Mouse (Mus musculus) heart, adult 18-20 months (tissue): ENCODE measurements around the gene Pde6c. TPM values are rescaled to one million over a fixed set of nuclear protein-coding genes. Genes with fewer than 3 reads are reported as not detected.

Source experiments
- DNase-seq, 2 experiments: peaks; one replicate each; pipeline ENCODE4 v3.0.0; 2021 to 2022; ENCODE audit warnings: mixed read lengths in 1 of 2
- total RNA-seq, 2 experiments: library from RNA; stranded (reverse); gene quantifications; 2 replicates each; pipeline ENCODE4 v1.2.3; 2021

Pde6c gene
- total RNA-seq, 2 experiments from 2014 or later: not detected

DNA sequence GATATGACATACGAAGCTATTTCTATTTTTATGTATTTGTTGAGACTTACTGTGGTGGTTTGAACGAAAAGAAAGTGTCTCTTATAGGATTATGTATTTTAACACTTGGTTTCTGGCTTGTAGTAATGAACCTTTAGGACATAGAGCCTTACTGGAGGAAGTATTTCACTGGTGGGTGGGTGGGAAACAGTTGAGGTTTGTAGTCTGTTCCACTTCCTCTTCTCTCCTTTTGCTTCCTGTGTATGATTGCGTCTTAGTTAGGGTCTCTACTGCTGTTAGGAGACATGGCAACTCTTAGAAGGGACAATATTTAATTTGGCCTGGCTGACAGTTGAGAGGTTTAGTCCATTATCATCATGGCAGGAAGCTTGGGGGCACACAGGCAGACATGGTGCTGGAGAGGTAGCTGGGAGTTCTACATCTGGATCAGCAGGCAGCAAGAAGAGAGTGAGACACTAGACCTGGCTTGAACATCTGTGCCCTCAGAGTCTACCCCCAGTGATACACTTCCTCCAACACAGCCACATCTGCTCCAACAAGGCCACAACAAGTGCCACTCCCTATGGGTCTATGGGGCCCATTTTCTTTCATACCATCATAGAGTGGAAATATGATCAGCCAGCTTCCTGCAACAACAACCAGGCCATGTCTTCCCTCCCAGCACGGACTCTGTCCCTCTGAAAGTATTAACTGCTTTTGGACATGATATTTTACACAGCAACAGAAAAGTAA, 11.1 kb downstream of the Pde6c start:
- DNase-seq: no peak

DNA sequence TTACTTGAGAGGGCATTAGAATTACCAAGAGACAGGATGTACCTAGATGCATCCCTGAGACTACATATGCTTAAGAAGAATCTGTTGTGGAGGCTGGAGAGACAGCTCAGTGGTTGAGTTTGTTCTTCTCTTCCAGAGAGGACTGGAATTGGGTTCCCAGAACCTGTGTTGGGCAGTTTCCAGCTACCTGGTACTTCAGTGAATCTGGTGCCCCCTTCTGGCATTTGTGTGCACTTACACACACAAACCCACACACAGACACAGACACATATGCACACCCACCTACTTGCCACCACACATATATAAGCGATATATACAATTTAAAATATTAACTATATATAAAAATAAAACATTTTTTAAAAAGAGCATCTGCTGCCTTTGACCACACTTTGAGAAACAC, 23.7 kb downstream of the Pde6c start:
- DNase-seq: no peak

DNA sequence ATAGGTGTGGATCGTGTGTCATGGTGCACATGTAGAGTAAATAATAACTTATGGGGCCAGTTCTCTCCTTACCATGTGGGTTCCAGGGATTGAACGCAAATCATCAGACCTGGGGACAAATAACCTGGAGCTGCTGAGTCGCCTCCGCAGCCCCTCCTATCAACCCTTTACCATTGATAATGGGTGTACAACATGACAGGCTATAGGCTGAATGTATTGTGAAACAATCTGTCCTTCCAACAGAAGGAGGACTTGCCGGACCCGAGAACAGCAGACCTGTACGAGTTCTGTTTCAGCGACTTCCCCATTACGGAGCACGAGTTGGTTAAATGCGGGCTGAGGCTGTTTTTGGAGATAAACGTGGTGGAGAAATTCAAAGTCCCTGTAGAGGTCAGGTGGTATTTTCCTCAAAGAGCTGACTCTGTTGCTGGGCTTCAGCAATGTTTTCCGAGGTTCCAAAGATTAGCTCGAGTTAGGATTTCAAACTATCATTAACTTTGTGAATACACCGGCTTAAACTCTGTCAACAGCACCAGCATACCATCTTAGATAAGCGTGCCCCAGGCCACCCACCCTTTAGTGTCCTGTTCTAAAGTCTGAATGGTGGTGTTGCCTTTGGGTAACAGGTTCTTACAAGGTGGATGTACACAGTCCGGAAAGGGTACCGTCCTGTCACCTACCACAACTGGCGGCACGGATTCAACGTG, 29.2 kb downstream of the Pde6c start:
- no peak for DNase-seq

DNA sequence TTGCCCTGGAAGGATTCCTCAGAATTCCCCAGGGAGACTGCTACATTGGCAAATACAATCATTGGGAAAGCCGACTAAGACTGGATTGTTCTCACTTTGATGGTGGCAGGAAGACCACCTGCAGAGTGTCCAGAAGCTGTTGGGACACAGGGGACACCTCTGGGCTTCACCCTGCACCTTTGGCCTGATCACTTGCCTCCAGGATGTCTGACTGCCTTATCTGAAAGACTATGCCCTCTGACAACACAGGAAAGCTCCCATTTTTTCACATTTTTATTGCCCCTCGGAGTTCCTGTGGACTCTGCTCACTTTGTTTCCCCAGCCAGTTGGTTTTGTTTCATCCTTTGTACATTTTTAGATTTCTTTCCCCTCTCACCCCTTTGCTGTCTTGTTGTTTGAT, 32.1 kb downstream of the Pde6c start:
- DNase-seq: no peak

DNA sequence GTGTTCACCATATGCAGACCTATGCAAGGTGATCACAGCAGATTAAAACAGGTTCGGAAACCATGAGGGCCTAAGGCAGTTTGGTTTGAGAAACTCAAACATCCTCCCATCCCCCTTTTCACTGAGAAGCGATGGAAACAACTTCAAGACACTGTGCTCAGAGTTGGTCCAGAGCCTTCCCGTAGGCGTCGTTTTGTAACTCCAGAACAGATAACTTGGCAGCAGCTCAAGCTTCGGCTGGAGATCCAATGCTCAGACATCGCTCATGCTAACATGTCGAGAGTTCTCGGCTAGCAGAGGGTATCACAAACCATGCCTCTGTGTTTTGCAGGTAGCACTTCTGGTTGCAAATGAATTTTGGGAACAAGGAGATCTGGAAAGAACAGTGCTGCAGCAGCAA, 47.1 kb downstream of the Pde6c start:
- DNase-seq: no peak

- no peak for DNase-seq
Measured at GRCm38 (mm10) chr19:38186631-38187344, 54.2 kb downstream of the Pde6c start.

DNA sequence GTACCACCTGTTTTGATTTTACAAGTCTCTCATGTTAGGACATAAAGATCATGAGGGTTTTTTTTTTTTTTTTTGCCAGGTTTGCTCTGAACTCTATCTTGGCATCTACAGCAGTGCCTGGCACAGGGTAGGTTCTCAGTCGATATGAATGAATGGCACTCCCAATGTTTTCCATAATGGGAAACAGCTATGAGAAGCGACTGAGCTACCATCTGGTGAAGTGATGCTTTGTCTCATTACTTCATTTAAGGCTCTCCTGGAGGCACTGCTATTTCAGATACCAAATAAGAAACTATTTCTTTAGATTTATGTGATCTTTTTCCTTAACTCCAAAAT, 54.7 kb downstream of the Pde6c start:
- DNase-seq: no peak

- DNase-seq: no peak
Measured at GRCm38 (mm10) chr19:38190606-38191005, 58.0 kb downstream of the Pde6c start.

GRCm38 (mm10) chr19:38191446-38191845, 58.9 kb downstream of the Pde6c start:
- DNase-seq: no peak

GRCm38 (mm10) chr19:38195245-38195644, 62.7 kb downstream of the Pde6c start:
- DNase-seq: no peak

DNA sequence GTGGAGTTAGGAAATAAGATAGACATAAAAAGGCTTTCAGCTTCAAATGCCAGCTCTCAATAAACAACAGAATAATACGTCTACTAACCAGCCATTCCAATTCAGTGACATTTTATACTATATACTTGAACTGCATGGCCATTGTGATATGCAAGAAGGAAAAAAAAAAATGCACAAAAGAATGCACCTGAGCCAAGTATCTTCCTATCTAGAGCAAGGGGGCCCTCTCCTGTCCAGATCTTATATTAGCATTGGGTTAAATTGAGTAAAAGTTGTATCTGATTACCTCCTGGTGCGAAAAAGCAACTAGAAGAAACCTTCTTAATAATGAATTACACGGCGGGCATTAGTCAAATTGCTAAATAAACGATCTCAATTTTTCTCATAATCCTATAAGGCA, 66.2 kb downstream of the Pde6c start:
- peak in 1 of 2 experiments; percentile 10 for DNase-seq

DNA sequence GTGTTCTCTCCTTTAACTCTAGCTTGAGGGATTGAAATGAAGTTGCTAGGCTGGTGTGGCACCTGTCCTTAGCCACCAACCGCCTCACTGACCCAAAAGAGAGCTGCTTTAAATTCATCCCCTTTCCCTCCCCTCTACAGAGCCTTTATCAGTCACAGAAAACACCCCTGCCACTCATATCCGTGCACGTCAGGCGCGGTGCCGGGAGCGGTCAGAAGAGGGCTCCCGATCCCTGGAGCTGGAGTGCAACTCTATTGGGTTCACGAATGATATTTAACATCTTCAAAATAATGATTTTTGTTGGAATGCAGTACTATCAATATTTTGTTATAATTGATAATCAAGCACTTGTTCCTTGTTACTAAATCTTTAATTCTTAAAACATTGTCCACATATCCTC, 74.1 kb downstream of the Pde6c start:
- DNase-seq: no peak

DNA sequence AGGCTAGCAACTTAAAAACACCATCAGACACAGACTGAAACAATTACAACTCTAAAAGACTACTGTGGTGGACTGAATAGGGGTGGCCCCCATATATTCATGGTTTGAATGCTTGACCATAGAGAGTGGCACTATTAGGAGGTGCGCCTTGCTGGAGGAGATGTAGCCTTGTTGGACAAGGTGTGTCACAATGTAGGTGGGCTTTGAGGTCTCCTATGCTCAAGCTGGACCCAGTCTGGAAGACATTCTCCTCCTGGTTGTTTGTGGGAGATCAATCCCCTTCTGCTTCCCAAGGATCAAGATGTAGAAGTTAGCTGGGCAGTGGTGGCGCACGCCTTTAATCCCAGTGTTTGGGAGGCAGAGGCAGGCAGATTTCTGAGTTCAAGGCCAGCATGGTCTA, 85.1 kb downstream of the Pde6c start:
- DNase-seq: no peak

GRCm38 (mm10) chr19:38223356-38223904, 90.8 kb downstream of the Pde6c start:
- DNase-seq: peak in 1 of 2 experiments; percentile 3

- peak; percentile 90 to 94 for DNase-seq
Measured at GRCm38 (mm10) chr19:38223905-38224684, 91.5 kb downstream of the Pde6c start, which contains the start of gene Fra10ac1. Gene Fra10ac1, minus strand, starts transcription at chr19:38224156.

DNA sequence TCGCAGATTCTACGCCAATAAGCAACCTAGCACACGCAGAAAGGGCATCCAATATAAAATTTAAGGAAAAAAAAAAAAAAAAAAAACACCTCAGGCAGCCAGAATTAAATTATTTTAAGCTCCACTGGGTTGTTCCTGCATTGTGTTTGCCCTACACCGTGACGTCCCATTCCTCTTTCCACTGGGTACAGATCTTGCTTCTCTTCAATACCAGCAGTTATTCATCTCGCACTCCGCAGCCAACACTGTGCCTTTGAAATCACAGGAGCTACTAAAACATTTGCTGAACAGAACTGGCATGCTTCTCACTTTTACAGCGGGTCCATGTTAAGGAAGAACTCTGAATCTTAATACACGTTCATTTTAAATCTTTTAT, 92.1 kb downstream of the Pde6c start:
- DNase-seq: peak in 1 of 2 experiments; percentile 20

DNA sequence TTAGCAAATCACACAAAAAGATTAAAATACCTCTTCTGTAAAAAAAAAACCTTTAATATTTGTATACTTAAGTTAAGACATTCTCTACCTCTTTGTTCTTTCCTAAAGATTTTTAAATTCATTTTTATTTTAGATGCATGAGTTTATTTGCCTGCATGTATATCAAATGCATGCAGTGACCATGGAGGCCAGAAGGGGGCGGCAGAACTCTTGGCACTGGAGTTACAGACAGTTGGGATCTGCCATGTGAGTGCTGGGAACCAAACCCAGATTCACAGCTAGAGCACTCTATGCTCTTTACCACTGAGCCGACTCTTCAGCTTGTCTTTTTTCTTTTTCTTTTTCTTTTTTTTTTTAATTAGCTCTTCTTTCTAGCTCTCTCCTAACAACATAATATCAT, 96.1 kb downstream of the Pde6c start:
- DNase-seq: no peak

GRCm38 (mm10) chr19:38232087-38232486, 99.5 kb downstream of the Pde6c start:
- DNase-seq: no peak

GRCm38 (mm10) chr19:38232516-38232915, 99.9 kb downstream of the Pde6c start:
- no peak for DNase-seq
